Mouse (Mus musculus) liver, postnatal 0 days (tissue): ENCODE measurements around the gene Cux2.

ENCODE experiments used
- CTCF ChIP-seq: sonication (generic); IDR thresholded peaks from 2 replicates; pipeline ENCODE4 v1.5.1; 2016; ENCODE audit warnings: antibody characterized with exemption, low read depth
- EP300 ChIP-seq: IDR thresholded peaks from 2 replicates; pipeline ENCODE4 v1.6.1; 2016; ENCODE audit warnings: antibody characterized with exemption, low read depth, mild to moderate bottlenecking

- TF ChIP-seq CTCF (peak; percentile 96), EP300 (no peak)
These were observed 39.0 kb upstream of the Cux2 start for GRCm38 (mm10) chr5:122088917-122089316.
